Mouse (Mus musculus): ENCODE results near the gene Hist1h2ae. TPM values are rescaled to one million over a fixed set of nuclear protein-coding genes. Genes with fewer than 3 reads are reported as not detected.

Gene Hist1h2ae
- 24.2 and 35.8 TPM in 2 replicates for polyA plus RNA-seq (2012; rRNA removed)

DNA sequence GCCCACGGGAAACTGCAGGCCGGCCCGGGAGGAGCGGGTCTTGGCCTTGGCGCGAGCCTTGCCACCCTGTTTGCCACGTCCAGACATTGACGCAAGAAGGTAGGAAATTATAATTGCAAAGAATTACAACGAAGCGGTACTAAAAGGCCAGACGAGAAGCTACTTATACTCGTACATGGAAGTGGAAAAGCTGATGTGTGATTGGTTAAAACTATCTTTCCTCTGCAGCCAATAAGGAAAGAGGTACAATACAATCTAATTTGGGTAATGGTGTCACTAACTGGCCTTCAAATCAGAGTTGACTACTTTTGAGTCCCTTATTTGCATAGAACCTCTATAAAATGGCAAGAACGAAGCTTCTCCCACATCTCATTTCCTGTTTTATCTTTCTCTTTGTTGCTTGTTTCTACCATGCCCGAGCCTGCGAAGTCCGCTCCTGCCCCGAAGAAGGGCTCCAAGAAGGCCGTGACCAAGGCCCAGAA lies at the start of gene Hist1h2ae, which contains the start of gene Hist1h2bg:
Gene Hist1h2ae, minus strand, starts transcription at position 199 of the 482 bp plus-strand sequence.
Gene Hist1h2bg, plus strand, starts transcription at position 375 of the 482 bp plus-strand sequence.

GRCm38 (mm10) chr13:23581408-23582218 lies 10.6 kb upstream of the Hist1h2ae start, which contains the start of gene Hist1h4d:
Gene Hist1h4d, plus strand, starts transcription at chr13:23581598.

DNA sequence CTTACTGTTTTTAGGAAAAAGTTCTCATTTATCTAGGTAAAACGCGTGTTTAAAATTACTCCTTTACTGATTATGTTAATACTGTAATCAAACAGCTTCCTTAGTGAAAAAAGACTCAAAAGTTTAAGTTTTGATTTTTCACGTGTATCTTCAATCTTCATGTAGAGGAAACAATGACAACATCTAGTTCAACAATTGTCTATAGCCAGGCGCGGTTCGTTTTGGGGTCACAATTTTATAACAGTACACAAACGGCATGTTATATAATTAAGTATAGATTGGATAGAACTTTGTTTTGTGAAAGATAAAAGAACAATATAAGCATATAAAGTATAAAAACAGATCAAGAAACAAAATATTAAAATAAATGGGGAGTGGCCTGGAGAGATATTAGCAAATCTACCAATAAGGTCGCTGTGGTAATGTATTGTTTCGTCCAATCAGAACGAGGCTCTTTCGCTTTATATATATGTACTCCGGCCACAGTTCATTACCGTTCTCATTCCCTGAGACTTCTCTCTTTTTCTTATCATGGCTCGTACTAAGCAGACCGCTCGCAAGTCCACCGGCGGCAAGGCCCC lies 4.3 kb upstream of the Hist1h2ae start, which contains the start of gene Hist1h3d:
Gene Hist1h3d, plus strand, starts transcription at position 493 of the 581 bp plus-strand sequence.

DNA sequence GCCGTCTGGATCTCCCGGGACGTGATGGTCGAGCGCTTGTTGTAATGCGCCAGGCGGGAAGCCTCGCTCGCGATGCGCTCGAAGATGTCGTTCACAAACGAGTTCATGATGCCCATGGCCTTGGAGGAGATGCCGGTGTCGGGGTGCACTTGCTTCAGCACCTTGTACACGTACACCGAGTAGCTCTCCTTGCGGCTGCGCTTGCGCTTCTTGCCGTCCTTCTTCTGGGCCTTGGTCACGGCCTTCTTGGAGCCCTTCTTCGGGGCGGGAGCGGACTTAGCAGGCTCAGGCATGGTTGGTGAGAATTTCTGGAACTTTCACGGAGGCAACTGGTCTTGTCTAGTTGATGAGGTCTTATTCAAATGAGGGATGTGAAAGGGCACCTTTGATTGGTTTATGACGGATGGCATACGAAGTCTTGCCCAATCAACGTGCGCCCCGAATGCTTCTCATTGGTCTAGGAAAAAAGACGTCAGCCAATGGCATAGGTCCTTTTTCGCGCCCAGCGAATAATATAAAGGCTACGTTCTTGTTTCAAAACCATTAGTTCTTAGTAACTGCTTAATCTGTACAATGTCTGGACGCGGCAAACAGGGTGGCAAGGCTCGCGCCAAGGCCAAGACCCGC lies 3.0 kb upstream of the Hist1h2ae start, which contains the start of the genes Hist1h2bf and Hist1h2ad:
Gene Hist1h2bf, minus strand, starts transcription at position 299 of the 627 bp plus-strand sequence.
Gene Hist1h2ad, plus strand, starts transcription at position 484 of the 627 bp plus-strand sequence.

GRCm38 (mm10) chr13:23561883-23562659 lies 8.9 kb downstream of the Hist1h2ae start, which contains the start of gene Hist1h3e:
Gene Hist1h3e, minus strand, starts transcription at chr13:23562369.

DNA sequence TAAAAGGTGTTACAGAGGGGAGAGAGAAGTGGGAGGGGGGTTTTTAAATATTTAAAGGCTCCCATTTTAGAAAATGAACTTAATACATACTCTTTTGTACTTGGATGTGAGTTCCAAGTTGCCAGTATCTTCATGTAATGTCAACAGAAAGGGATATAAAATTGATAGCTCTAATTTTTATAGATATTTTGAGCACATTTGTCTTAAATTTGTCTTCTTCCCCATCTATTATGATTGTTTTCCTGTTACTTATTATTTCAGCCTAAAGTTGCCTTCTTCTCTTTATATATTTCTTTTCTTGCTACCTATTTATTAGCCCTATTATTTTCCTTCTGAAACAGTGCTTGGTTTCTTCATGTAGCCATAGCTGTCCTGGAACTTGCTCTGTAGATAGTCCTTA lies 18.1 kb downstream of the Hist1h2ae start, which contains the start of gene Hist1h1d:
Gene Hist1h1d, plus strand, starts transcription at position 301 of the 400 bp plus-strand sequence.

DNA sequence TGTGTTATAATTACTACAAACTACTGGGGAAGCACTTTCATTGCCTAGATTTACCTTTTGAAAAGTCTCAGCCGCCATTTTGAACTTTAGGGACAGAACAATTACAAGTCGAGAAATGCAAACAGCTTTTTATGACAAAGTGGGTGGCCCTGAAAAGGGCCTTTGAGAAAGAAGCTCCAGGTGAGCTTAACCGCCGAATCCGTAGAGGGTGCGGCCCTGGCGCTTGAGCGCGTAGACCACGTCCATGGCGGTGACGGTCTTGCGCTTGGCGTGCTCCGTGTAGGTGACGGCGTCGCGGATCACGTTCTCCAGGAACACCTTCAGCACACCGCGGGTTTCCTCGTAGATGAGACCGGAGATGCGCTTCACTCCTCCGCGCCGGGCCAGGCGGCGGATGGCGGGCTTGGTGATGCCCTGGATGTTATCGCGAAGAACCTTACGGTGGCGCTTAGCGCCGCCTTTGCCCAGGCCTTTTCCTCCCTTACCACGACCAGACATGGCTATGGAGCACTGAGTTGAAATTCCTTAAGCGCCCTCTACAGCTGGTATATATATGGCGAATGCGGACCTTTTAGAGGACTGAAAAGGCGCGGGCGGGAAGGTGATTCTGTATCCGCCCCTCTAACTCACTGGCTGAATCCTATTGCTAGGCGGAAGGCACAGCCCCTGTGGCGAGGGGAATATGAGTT lies 19.7 kb downstream of the Hist1h2ae start, which contains the start of gene Hist1h4f:
Gene Hist1h4f, minus strand, starts transcription at position 503 of the 689 bp plus-strand sequence.

GRCm38 (mm10) chr13:23543965-23544786 lies 26.8 kb downstream of the Hist1h2ae start, which contains the start of gene Hist1h3f:
Gene Hist1h3f, plus strand, starts transcription at chr13:23544052.

GRCm38 (mm10) chr13:23542999-23543607 lies 27.9 kb downstream of the Hist1h2ae start, which contains the start of gene Hist1h2bh:
Gene Hist1h2bh, minus strand, starts transcription at chr13:23543392.

DNA sequence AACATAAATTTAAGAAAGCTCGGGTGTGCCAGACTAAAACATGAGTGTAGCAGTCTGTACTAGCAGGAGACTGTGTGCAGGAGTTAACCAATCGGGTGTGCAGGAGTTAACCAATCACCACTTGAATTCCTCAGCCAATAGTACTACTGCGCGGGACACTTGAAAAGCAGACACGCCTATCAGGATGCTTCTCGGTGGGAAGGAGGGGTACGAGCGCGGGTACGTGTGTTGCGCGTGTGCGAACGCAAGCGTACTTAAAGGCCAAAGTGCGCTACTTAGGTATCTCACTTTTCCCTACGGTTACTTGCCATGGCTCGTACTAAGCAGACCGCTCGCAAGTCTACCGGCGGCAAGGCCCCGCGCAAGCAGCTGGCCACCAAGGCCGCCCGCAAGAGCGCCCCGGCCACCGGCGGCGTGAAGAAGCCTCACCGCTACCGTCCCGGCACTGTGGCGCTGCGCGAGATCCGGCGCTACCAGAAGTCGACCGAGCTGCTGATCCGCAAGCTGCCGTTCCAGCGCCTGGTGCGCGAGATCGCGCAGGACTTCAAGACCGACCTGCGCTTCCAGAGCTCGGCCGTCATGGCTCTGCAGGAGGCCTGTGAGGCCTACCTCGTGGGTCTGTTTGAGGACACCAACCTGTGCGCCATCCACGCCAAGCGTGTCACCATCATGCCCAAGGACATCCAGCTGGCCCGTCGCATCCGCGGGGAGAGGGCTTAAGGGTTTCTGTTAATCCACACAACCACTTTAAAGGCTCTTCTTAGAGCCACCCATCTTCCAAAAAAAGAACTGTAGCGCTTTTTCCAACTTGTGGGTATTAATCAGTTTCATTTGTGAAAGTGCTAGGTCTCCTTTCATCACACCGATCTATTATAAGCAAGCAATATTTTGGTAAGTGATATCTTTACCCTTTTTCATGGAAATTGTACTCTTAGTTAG lies 35.6 kb downstream of the Hist1h2ae start, which contains the start of gene Hist1h3g:
Gene Hist1h3g, plus strand, starts transcription at position 286 of the 939 bp plus-strand sequence.

GRCm38 (mm10) chr13:23533560-23534367 lies 37.3 kb downstream of the Hist1h2ae start, which contains the start of gene Hist1h2af:
Gene Hist1h2af, plus strand, starts transcription at chr13:23533906.

GRCm38 (mm10) chr13:23530901-23531875 lies 39.8 kb downstream of the Hist1h2ae start, which contains the start of gene Hist1h4h:
Gene Hist1h4h, plus strand, starts transcription at chr13:23531050.

